Mouse (Mus musculus) right cerebral cortex, postnatal 36 days (tissue): ENCODE measurements at regions not wholly inside any gene's neighbourhood (a gene's known extent, or its start where the extent isn't known, plus 50 kb on each side); places are given as distances from the start of the nearest gene placed in this dataset.
A peak's percentile ranks its signal among the peaks of the same experiment; 100 is the strongest.

ENCODE experiments used
- DNase-seq, 2 experiments: peaks; one replicate each; pipeline ENCODE4 v3.0.0; 2022; ENCODE audit warnings: low spot score in 2 of 2, mixed read lengths in 1 of 2

- DNase-seq = no peak
Measured at GRCm38 (mm10) chr12:27499276-27499675, 156.9 kb upstream of the Sox11 start.

- DNase-seq = no peak
Measured at GRCm38 (mm10) chr12:27496826-27497557, 154.6 kb upstream of the Sox11 start.

GRCm38 (mm10) chr12:27492270-27492669, 149.9 kb upstream of the Sox11 start:
- no peak for DNase-seq

- DNase-seq = no peak
Measured at GRCm38 (mm10) chr12:27481230-27481629, 138.9 kb upstream of the Sox11 start.

GRCm38 (mm10) chr12:27479601-27480001, 137.2 kb upstream of the Sox11 start:
- no peak for DNase-seq

- no peak for DNase-seq
Measured at GRCm38 (mm10) chr12:27474631-27475030, 132.3 kb upstream of the Sox11 start.

GRCm38 (mm10) chr12:27471557-27471956, 129.2 kb upstream of the Sox11 start:
- no peak for DNase-seq

GRCm38 (mm10) chr12:27470346-27470745, 128.0 kb upstream of the Sox11 start:
- no peak for DNase-seq

GRCm38 (mm10) chr12:27468782-27469181, 126.4 kb upstream of the Sox11 start:
- DNase-seq = no peak

GRCm38 (mm10) chr12:27468141-27468540, 125.8 kb upstream of the Sox11 start:
- DNase-seq = no peak

- DNase-seq = no peak
Measured at GRCm38 (mm10) chr12:27465499-27466150, 123.3 kb upstream of the Sox11 start.

- DNase-seq = no peak
Measured at GRCm38 (mm10) chr12:27458674-27459073, 116.3 kb upstream of the Sox11 start.

GRCm38 (mm10) chr12:27437661-27438345, 95.4 kb upstream of the Sox11 start:
- DNase-seq = no peak

GRCm38 (mm10) chr12:27431338-27431737, 89.0 kb upstream of the Sox11 start:
- no peak for DNase-seq

- peak; percentile 14 for DNase-seq
Measured at GRCm38 (mm10) chr12:27417387-27418009, 75.1 kb upstream of the Sox11 start.

GRCm38 (mm10) chr12:27410555-27410954, 68.2 kb upstream of the Sox11 start:
- DNase-seq = no peak

GRCm38 (mm10) chr12:27408440-27408839, 66.1 kb upstream of the Sox11 start:
- DNase-seq = no peak

- no peak for DNase-seq
Measured at GRCm38 (mm10) chr12:27399392-27399791, 57.0 kb upstream of the Sox11 start.
